Mouse (Mus musculus) hindlimb bud, embryonic 11.5 days (tissue): ENCODE results near the gene Slc35b2.

Experiments used
- DNase-seq: peaks from one replicate; pipeline ENCODE4 v3.0.0-alpha.2; 2012; ENCODE audit warnings: low read depth, low spot score; ENCODE audit errors: extremely low spot score

Slc35b2 gene

DNA sequence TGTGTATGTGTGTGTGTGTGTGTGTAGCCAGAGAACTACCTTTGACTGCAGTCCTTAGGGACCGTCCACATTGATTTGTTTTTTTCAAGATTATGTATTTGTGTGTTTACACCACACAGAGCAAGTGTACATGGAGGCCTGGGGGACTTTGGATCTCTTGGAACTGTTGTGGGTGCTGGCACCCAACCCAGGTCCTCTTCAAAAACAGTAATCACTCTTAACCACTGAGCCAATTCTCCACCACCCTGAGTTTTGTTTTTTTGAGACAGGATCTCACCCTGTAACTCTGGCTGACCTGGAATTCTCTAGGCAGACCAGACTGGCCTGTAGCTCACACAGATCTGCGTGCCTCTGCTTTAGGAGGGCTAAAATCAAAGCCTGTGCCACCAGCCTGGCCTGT is 34.7 kb downstream of the Slc35b2 start:
- DNase-seq: no peak

DNA sequence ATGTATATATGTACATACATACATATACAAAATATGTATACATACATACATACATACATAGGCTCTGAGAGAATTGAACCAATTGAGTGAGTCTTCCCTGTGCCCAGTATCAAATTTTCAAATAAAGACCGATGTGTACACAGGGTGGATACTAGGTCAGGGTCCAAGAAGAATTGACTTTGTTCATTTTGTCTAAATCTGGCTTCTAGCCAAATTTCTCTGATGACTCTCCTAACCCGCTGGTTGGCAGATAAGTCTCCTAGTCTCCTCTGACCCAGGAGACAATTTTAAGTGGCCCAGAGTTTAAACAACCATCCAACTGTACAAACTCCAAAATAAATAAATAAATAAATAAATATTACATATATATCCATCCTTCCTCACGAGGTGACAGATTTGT is 35.2 kb downstream of the Slc35b2 start:
- DNase-seq: no peak

DNA sequence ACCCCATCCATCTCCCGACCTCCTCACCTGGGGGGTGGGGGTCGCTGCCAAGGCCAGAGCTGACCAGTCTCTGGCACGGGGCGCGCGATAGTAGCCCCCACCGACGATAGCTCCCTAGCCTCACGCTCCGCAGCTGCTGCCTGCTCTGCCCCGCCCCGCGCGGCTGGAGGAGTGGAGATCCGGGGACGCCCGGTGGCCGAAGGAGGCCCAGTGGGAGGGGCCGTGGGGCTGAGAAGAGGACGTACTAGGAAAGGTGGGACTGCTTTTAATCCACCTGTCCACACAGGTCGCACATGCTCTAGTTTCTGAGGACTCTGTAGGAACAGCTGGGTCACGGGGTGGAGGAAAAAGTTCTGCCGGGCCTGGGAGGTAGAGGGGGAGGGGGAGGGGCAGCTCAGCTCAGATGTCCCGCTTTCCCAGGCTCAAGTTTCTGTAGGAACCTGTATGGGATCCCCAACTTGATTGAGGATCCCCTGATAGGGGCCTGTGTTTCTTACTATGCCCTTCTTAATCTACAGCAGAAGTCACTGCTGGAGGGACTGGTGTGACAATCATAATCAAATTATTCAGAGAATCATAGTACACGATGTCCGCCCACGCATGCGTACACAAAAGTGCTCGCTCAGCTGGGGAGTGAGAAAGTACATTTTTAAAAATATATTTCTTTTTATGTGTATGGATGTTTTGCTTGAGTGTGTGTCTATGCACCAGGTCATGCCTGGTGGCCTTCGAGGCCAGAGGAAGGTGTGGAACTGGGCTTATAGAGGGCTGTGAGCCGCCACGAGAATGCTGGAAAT is 36.0 kb downstream of the Slc35b2 start, which contains the start of gene Slc29a1:
Gene Slc29a1, minus strand, starts transcription at position 161 of the 797 bp plus-strand sequence.
- no peak for DNase-seq

DNA sequence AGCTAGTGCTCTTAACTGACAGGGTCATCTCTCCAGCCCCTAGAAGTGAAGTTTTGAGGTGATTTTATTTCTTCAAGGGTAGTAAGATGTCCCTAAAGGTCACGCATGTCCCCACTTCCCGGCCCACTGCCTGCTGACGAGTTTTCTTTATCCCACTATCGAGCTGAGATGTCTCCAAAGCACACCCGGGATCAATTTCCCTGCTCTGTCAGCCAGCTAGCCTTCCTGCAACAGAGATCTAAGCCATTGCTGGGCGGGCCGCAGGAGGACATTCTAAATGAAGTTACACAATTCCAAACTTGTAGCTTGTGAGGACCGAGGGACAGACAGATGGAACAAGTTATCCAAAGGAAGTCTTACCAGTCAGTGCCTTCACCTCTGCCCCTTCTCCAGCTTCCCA is 36.6 kb downstream of the Slc35b2 start:
- no peak for DNase-seq

DNA sequence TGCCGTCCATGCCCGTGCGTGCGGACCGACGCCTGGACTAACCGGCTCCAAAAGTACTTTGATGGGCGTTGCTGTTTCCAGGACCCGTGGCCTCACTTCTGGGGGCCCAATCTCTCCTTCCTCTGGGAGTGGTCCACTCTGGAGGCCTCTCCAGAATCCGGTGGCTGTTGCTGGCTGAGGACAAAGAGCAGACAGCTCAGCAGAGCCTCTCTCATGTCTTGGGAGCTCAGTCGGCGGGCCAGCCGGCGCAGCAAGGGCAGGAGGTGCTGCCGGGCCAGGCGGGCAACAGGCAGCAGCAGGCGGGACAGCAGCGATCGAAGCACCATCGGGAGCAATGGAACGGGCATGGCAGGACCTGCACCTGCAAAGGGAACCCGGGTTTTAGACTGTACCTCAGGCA is 37.7 kb downstream of the Slc35b2 start:
- no peak for DNase-seq

DNA sequence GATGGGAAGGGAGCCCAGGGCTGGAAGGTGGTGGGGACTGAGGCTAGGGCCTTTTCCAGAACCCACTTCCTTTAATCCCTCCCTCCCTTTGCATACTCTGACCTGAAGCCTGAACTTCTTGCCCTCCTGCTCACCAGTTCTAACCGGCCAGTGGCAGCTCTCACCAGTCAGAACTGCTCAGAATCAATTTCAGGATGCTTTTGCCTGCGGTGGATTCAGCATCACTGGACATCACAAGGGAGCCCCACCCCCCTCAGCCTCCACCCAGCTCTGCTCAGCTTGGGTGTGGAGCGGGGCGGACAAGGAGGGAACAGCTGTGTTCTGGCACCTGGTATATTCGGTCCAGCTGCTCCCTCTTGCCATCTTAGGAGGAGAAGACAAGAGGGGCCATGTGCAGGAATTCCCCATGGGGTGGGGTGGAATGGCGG is 38.2 kb downstream of the Slc35b2 start, which contains the start of gene Mymx:
Gene Mymx, minus strand, starts transcription at position 226 of the 428 bp plus-strand sequence.
- DNase-seq: no peak

DNA sequence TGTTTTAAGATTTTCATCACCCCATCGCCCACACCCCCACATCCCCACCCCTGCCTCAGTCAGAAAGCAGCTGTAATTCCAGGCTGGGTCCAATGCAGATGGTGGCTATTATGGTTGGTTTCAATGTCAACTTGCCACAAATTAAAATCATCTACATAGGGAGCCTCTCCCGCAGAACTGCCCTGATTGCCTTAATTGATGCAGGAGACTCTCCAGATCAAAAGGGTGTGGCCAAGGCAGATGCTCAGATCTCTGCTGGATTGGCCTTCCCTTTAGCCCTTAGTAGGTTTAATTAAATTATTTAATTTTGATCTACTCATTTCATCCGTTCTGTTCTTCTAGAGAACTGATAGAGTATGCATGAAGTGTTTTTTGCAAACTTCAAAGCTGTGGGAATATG is 39.3 kb downstream of the Slc35b2 start:
- DNase-seq: no peak

DNA sequence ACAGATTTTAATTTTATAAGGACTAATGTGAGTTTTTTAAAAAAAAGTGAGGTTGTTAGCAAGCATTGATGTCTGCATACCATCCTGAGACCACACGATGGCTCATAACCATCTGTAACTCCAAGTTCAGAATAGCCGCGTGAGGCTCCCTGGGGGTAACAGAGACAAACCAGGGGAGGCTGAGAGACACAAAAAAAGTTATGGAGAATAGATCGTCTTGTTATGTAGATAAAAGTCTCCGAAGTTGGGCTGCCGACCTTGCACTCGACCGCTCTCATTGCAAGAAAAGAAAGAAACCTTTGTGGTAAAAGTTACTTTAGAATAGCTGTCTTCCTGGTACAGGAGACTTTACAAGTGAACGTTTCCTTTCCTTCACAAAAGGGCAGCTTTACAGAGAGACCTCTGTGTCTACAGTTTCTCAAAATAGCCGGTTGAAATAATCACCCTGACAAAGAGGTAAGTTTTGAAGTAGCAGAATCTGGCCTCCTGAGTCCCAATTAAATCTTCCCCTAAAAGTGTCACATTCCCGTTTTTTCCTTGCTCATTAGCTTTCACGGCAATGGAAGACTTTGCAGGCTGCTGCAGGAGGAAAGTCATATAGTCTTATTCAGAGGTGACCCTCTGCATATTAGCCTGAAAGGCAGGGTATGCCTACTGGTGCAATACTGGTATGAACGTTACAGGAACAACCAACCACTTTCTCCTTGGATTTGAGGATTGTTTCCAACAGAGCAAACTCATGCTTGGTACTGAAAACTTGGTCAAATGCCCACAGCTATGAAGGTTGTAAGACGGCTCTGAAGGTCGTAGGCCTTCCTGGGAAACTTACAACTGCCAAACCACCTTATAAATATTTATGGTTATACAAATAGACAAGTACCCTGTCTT is 43.6 kb downstream of the Slc35b2 start:
- DNase-seq: no peak

DNA sequence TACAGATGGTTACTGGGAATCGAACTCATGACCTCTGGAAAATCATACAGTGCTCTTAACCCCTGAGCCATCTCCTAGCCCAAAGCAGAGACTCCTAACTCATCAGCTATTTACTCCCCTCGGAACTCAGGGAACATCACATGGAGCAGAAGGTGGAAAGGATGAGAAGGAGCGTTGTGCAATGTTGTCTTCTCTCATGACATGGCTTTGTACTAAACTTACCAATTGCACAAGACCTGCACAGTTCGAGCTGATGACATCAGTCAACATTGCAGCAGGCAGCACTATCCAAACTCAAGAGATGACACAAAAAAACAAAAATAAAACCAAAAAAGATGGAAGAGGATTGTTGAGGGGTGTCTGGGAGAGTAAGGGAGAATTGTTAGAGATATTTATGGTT is 44.7 kb downstream of the Slc35b2 start:
- no peak for DNase-seq

DNA sequence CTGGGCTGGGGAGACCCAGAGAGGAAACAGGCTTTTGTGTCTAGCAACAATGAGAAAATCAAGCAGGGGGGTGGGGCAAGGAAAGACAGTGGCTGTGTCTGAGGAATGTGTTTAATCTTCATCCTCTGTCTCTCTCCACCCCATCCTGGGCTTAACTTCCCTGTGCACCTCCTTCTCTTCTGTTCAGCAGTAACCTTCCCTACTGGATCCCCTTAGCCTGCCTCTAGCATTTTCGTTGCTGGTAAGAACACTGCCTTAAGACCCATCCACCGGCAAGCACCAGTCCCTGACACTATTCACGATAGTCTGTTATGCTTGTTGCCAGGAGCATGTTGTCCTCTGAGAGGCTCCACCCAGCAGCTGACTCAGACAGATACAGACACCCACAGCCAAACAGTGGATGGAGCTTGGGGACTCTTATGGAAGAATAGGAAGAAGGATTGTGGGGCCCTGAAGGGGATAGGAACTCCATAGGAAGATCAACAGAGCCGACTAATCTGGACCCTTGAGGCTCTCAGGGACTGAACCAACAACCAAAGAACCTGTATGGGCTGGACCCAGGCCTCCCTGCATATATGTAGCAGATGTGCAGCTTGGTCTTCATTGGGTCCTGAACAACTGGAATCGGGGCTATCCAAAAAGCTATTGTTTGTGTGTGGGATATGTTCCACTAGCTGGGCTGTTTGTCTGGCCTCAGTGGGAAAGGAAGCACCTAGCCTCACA is 46.6 kb downstream of the Slc35b2 start:
- no peak for DNase-seq

DNA sequence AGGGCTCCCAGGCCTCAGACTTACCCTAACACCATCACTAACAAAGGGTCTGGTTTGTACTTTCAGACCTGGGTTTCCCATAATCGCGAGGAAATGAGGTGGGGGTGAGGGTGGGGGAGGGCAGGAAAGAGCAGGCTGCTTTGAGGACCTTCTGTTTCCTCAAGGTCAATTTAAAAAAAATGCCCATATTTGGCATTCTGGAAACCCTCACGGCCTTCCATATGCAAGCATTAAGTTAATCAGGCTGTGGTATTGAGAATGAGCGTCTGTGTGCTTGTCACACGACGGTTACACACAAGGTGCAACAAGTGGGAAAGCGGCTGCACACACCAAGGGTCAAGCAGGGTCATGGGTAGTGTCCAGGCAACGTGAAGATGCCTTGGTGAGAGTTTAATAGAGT is 48.3 kb downstream of the Slc35b2 start:
- DNase-seq: no peak

DNA sequence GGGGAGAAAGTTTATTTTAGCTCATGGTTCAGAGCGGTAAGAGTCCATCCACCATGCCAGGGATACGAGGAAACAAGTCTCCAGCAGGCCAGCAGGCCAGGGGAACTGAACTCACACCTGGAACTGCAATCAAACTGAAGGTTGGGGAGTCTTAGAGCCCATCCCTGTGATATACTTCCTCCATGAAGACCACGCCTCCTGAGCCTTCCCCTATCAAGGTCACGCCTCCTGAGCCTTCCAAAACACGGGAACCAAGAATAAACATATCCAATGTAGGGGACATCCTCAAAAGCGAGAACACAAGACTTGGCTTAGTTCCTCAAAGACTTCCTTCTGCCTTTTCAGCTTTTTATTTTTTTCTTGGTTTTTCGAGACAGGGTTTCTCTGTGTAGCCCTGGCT is 49.2 kb downstream of the Slc35b2 start:
- no peak for DNase-seq

DNA sequence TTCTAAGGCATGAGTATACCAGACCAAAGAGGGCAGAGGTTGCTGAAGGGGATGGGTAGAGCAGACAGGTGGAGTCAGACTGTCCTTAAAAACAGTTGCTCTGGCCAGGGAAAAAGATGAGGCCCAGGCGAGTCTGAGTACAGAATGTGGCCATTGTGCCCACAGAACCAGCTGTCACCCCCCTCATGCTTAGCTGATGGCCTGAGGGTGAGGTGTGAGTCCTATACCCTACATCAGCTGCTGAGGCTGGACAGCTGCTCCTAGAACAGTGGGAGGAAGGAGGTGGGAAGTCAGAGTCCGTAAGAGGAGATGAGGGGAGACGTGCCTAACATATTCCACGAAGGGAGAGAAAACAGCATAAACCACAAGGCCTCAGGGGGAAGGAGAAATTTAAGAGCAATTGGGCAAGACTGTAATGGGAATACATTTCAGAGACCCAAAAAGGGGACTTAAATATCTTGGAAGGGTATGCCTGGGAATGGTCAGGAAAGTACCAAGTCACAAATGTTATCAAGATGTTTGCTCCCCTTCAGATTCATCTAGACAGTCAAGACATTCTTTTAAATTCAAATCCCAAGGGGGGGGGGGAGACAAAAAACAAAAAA is 52.5 kb downstream of the Slc35b2 start:
- no peak for DNase-seq

DNA sequence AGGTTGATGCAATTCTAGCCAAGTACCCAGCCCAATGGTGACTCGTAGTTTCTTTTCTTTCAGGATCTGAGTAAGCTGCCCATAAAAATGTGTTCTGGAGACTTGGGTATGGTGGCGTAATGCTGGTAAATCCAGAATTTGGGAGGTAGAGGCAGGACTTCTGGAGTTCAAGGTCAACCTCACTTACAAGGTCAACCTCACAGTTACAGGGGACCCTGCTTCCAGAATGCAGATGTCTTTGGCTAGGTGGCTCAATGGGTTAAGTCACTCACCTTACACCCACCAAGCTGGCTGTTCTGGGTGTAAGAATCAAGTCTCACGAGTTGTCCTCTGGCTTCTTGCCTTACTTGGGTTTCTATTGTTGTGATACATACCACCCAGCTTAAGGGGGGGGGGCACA is 53.0 kb downstream of the Slc35b2 start:
- DNase-seq: no peak
